Mouse (Mus musculus) CH12.LX (cell line): ENCODE results near the gene Stk31. TPM values are rescaled to one million over a fixed set of nuclear protein-coding genes. Genes with fewer than 3 reads are reported as not detected.

Experiments
- DNase-seq: peaks from one replicate; pipeline ENCODE4 v3.0.0-alpha.2; 2013; ENCODE audit errors: extremely low read depth
- H3K27ac ChIP-seq: 2 replicates; pipeline ENCODE4 v1.5.1; 2012; ENCODE audit warnings: low read depth, mild to moderate bottlenecking, control low read depth, moderate library complexity; ENCODE audit not compliant: insufficient read depth
- H3K27me3 ChIP-seq: replicated peaks from 2 replicates; pipeline ENCODE3; 2012; ENCODE audit warnings: inconsistent platforms
- H3K36me3 ChIP-seq, 2 experiments: replicated peaks in 1 of 2; 2 replicates each; pipeline versions ENCODE3 to v1.6.1; 2012; ENCODE audit warnings: inconsistent platforms in 1 of 2, low read length in 1 of 2, mild to moderate bottlenecking in 1 of 2, mixed read lengths in 1 of 2, moderate library complexity in 1 of 2; ENCODE audit not compliant: control insufficient read depth in 1 of 2, insufficient read depth in 1 of 2
- H3K4me1 ChIP-seq, 2 experiments: 2 replicates each; pipeline ENCODE4 v1.6.1; 2012; ENCODE audit warnings: inconsistent platforms in 1 of 2, moderate library complexity in 1 of 2; ENCODE audit not compliant: insufficient read depth in 2 of 2, control insufficient read depth in 1 of 2
- H3K4me2 ChIP-seq: 2 replicates; pipeline ENCODE4 v1.6.1; 2012; ENCODE audit warnings: low read depth, mild to moderate bottlenecking, control low read depth; ENCODE audit not compliant: poor library complexity, insufficient read depth, severe bottlenecking
- H3K4me3 ChIP-seq, 3 experiments: fragments of 150-350 bp in 1 of 3; sonication (generic) in 1 of 3; replicated peaks in 1 of 3; 2 replicates each; pipeline versions ENCODE3 to v1.5.1; 2011 to 2012; ENCODE audit warnings: low read depth in 2 of 3, low read length in 2 of 3, mild to moderate bottlenecking in 2 of 3, moderate library complexity in 2 of 3, control low read depth in 1 of 3, improper control_type of control experiment in 1 of 3, inconsistent platforms in 1 of 3, mixed read lengths in 1 of 3; ENCODE audit not compliant: poor library complexity in 1 of 3
- H3K79me2 ChIP-seq: replicated peaks from 2 replicates; pipeline ENCODE4 v1.6.1; 2012; ENCODE audit warnings: mild to moderate bottlenecking, moderate library complexity; ENCODE audit not compliant: control insufficient read depth, poor library complexity, insufficient read depth, severe bottlenecking; ENCODE audit errors: extremely low read depth
- H3K9ac ChIP-seq: 2 replicates; pipeline ENCODE4 v1.6.1; 2012; ENCODE audit warnings: low read depth, mild to moderate bottlenecking, control low read depth, moderate library complexity; ENCODE audit not compliant: insufficient read depth
- H3K9me3 ChIP-seq: replicated peaks from 2 replicates; pipeline ENCODE3; 2012; ENCODE audit warnings: low read length, inconsistent platforms, mixed read lengths
- BHLHE40 ChIP-seq: IDR thresholded peaks from 2 replicates; pipeline ENCODE4 v1.6.1; 2011; ENCODE audit warnings: mild to moderate bottlenecking, low read depth, low read length, improper control_type of control experiment
- CHD1 ChIP-seq: IDR thresholded peaks from 2 replicates; pipeline ENCODE4 v1.6.1; 2012; ENCODE audit warnings: low read depth, low read length, improper control_type of control experiment, inconsistent platforms
- E2F4 ChIP-seq: IDR thresholded peaks from 2 replicates; pipeline ENCODE4 v1.6.1; 2011; ENCODE audit warnings: low read depth, low read length, improper control_type of control experiment; ENCODE audit not compliant: insufficient replicate concordance
- ELF1 ChIP-seq: IDR thresholded peaks from 2 replicates; pipeline ENCODE4 v1.6.1; 2014; ENCODE audit warnings: low read depth, mild to moderate bottlenecking, inconsistent platforms, low read length, improper control_type of control experiment
- HCFC1 ChIP-seq: IDR thresholded peaks from 2 replicates; pipeline ENCODE4 v1.6.1; 2012; ENCODE audit warnings: low read depth, mild to moderate bottlenecking, inconsistent platforms, low read length, improper control_type of control experiment
- JUND ChIP-seq: conservative IDR thresholded peaks from 2 replicates; pipeline ENCODE4 v1.6.1; 2011; ENCODE audit warnings: low read depth, low read length, improper control_type of control experiment
- MAX ChIP-seq: IDR thresholded peaks from 2 replicates; pipeline ENCODE4 v1.6.1; 2011; ENCODE audit warnings: low read length, improper control_type of control experiment
- MAZ ChIP-seq: IDR thresholded peaks from 2 replicates; pipeline ENCODE4 v1.6.1; 2012; ENCODE audit warnings: low read depth, mild to moderate bottlenecking, inconsistent platforms, low read length, improper control_type of control experiment, moderate library complexity
- MEF2A ChIP-seq: IDR thresholded peaks from 2 replicates; pipeline ENCODE4 v1.6.1; 2014; ENCODE audit warnings: low read depth, mild to moderate bottlenecking, inconsistent platforms, low read length, improper control_type of control experiment, borderline replicate concordance
- MYC ChIP-seq: IDR thresholded peaks from 2 replicates; pipeline ENCODE4 v1.6.1; 2011; ENCODE audit warnings: low read depth, mild to moderate bottlenecking, improper control_type of control experiment, low read length
- NELFE ChIP-seq: IDR thresholded peaks from 2 replicates; pipeline ENCODE4 v1.6.1; 2011; ENCODE audit warnings: low read depth, low read length, improper control_type of control experiment
- NRF1 ChIP-seq: IDR thresholded peaks from 2 replicates; pipeline ENCODE4 v1.6.1; 2014; ENCODE audit warnings: low read depth, mild to moderate bottlenecking, inconsistent platforms, low read length, improper control_type of control experiment, moderate library complexity
- POLR2AphosphoS2 ChIP-seq: IDR thresholded peaks from 2 replicates; pipeline ENCODE4 v1.6.1; 2011; ENCODE audit warnings: low read depth, low read length, improper control_type of control experiment
- RCOR1 ChIP-seq: conservative IDR thresholded peaks from 2 replicates; pipeline ENCODE4 v1.6.1; 2012; ENCODE audit warnings: low read depth, mild to moderate bottlenecking, inconsistent platforms, low read length, improper control_type of control experiment
- SIN3A ChIP-seq: IDR thresholded peaks from 2 replicates; pipeline ENCODE4 v1.6.1; 2012; ENCODE audit warnings: low read length, improper control_type of control experiment, inconsistent platforms
- SMC3 ChIP-seq: IDR thresholded peaks from 2 replicates; pipeline ENCODE4 v1.6.1; 2011; ENCODE audit warnings: low read depth, low read length, improper control_type of control experiment
- TBP ChIP-seq: conservative IDR thresholded peaks from 2 replicates; pipeline ENCODE4 v1.6.1; 2011; ENCODE audit warnings: low read depth, low read length, improper control_type of control experiment
- TCF12 ChIP-seq: IDR thresholded peaks from 2 replicates; pipeline ENCODE4 v1.6.1; 2014; ENCODE audit warnings: low read depth, mild to moderate bottlenecking, inconsistent platforms, low read length, improper control_type of control experiment
- ZC3H11A ChIP-seq: IDR thresholded peaks from 2 replicates; pipeline ENCODE4 v1.6.1; 2012; ENCODE audit warnings: low read depth, mild to moderate bottlenecking, inconsistent platforms, low read length, improper control_type of control experiment
- ZKSCAN1 ChIP-seq: IDR thresholded peaks from 2 replicates; pipeline ENCODE4 v1.6.1; 2012; ENCODE audit warnings: low read depth, inconsistent platforms, low read length, improper control_type of control experiment, borderline replicate concordance
- ZMIZ1 ChIP-seq: IDR thresholded peaks from 2 replicates; pipeline ENCODE4 v1.6.1; 2012; ENCODE audit warnings: low read depth, mild to moderate bottlenecking, inconsistent platforms, low read length, improper control_type of control experiment
- dilution Hi-C: fragments of 300-500 bp; cut with MboI; formaldehyde crosslinking; loops from 2 replicates; pipeline ENCODE4 v1.14.3; 2020; ENCODE audit warnings: low sequenced_read_pairs; ENCODE audit not compliant: extremely low pct_unique_long_range_greater_than_20kb, extremely low pct_ligation_motif_present
- in situ Hi-C: fragments of 300-500 bp; cut with MboI; formaldehyde crosslinking; loops from 3 replicates; pipeline ENCODE4 v1.14.3; 2019; ENCODE audit warnings: low sequenced_read_pairs, low pct_ligation_motif_present, low pct_unique_long_range_greater_than_20kb, mixed read lengths
- polyA plus RNA-seq: library from polyadenylated mRNA; unstranded; fragments of >175 nt; gene quantifications from 2 replicates; pipeline ENCODE4 v1.2.1, GENCODE M21; 2012; ENCODE audit warnings: low read depth; ENCODE audit not compliant: insufficient read length
- total RNA-seq, 2 experiments: library from RNA; depleted of rRNA; stranded (reverse); fragments of 300-350 nt in 1 of 2; fragments of >200 nt in 1 of 2; gene quantifications; 2 replicates each; pipeline ENCODE4 v1.2.3; 2012 to 2014

Stk31 gene
- total and polyA plus RNA-seq, 3 experiments, result not detected

GRCm38 (mm10) chr6:49415971-49416370 lies 20.6 kb downstream of the Stk31 start:
- Histone ChIP-seq H3K9me3 (peaks cover 2% of the 10 kb centered on the region), H3K27me3 (no peaks in the 10 kb centered on the region), H3K4me3 (no peak overlapping the region), H3K4me2 (no peak overlapping the region), H3K27ac (no peak overlapping the region), H3K4me1 (peaks cover 0 to 3% of the 10 kb centered on the region in 2 experiments; a peak in 1 of 4 replicates), H3K9ac (no peak overlapping the region), H3K36me3 (no peaks in the 10 kb centered on the region), H3K79me2 (no peaks in the 10 kb centered on the region)
- DNase-seq, result no peak
- TF ChIP-seq POLR2AphosphoS2, result no peak
- no peak for TF ChIP-seq ELF1
- no peak for TF ChIP-seq CHD1
- no peak for TF ChIP-seq MYC
- TF ChIP-seq BHLHE40, result no peak
- TF ChIP-seq MAX, result no peak
- TF ChIP-seq HCFC1, result no peak
- no peak for TF ChIP-seq E2F4
- TF ChIP-seq ZMIZ1, result no peak
- no peak for TF ChIP-seq MAZ
- no peak for TF ChIP-seq TBP
- TF ChIP-seq SIN3A, result no peak
- dilution Hi-C loops, result no loop called here
- in situ Hi-C loops, result no loop called here

GRCm38 (mm10) chr6:49437306-49437705 lies 41.9 kb downstream of the Stk31 start:
- H3K4me1 ChIP-seq, result no peaks in the 10 kb centered on the region
- H3K9ac ChIP-seq, result no peak overlapping the region
- TF ChIP-seq NELFE (no peak), NRF1 (no peak)
- H3K79me2 ChIP-seq, result no peaks in the 10 kb centered on the region
- in situ Hi-C loops (no loop called here), dilution Hi-C loops (no loop called here)
- DNase-seq, result no peak
- H3K27me3 ChIP-seq, result no peaks in the 10 kb centered on the region
- no peaks in the 10 kb centered on the region for H3K36me3 ChIP-seq
- no peaks in the 10 kb centered on the region for H3K9me3 ChIP-seq
- H3K4me3 ChIP-seq, result no peak overlapping the region
- no peak overlapping the region for H3K4me2 ChIP-seq
- H3K27ac ChIP-seq, result no peak overlapping the region

- Histone ChIP-seq H3K4me2 (no peak overlapping the region), H3K9me3 (no peaks in the 10 kb centered on the region), H3K36me3 (no peaks in the 10 kb centered on the region), H3K4me3 (no peak overlapping the region), H3K27ac (no peak overlapping the region), H3K79me2 (no peaks in the 10 kb centered on the region), H3K4me1 (no peaks in the 10 kb centered on the region), H3K27me3 (no peaks in the 10 kb centered on the region), H3K9ac (no peak overlapping the region)
- TF ChIP-seq RCOR1, result no peak
- no peak for TF ChIP-seq ZC3H11A
- TF ChIP-seq MEF2A, result no peak
- no peak for TF ChIP-seq MAZ
- no peak for TF ChIP-seq HCFC1
- TF ChIP-seq TCF12, result no peak
- TF ChIP-seq JUND, result no peak
- no peak for TF ChIP-seq ZKSCAN1
- TF ChIP-seq SMC3, result no peak
- dilution Hi-C loops (no loop called here), in situ Hi-C loops (no loop called here)
- DNase-seq, result no peak
Observed at GRCm38 (mm10) chr6:49458112-49458511, 62.7 kb downstream of the Stk31 start.
